Mouse (Mus musculus): ENCODE measurements around the gene Lrrc4c. TPM values are rescaled to one million over a fixed set of nuclear protein-coding genes. Genes with fewer than 3 reads are reported as not detected.
A peak's percentile ranks its signal among the peaks of the same experiment; 100 is the strongest.

Gene Lrrc4c
- polyA plus RNA-seq, 1 experiment from 2014 or later: 24.3 TPM

DNA sequence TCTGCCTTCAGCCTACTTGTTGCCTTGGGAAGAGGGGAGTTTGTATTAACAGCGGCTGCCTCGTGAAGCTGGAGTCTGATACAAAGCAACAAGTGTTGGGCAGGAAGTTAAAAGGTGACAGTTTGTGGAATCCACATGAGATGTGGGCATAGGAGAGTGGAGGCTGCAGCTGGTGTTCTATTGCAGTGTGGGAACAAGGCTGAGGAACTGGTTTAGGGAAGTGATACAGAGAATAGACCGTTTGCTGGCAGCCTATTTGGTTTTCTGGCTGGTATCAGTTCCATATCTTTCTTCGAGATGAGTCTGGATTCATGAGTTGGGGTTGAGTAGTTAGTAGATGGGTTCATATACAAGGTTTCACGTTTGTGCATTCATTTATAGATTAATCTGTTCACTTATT lies 1186.9 kb downstream of the Lrrc4c start:
- Histone ChIP-seq H3K9ac (replicated peaks) (no peak overlapping the region), H3K27me3 (no peaks in the 10 kb centered on the region), H3K4me2 (replicated peaks) (no peak overlapping the region), H3K36me3 (no peaks in the 10 kb centered on the region), H3K4me1 (peaks cover 5% of the 10 kb centered on the region; the same call in 1 of the 2 replicates), H3K27ac (replicated peaks) (no peak overlapping the region), H3K4me3 (no peak overlapping the region), H3K9me3 (no peaks in the 10 kb centered on the region)
- no peak for ATAC-seq (replicated peaks)
- 75% methylated on average over 5 of the region's 5 CpGs for WGBS

DNA sequence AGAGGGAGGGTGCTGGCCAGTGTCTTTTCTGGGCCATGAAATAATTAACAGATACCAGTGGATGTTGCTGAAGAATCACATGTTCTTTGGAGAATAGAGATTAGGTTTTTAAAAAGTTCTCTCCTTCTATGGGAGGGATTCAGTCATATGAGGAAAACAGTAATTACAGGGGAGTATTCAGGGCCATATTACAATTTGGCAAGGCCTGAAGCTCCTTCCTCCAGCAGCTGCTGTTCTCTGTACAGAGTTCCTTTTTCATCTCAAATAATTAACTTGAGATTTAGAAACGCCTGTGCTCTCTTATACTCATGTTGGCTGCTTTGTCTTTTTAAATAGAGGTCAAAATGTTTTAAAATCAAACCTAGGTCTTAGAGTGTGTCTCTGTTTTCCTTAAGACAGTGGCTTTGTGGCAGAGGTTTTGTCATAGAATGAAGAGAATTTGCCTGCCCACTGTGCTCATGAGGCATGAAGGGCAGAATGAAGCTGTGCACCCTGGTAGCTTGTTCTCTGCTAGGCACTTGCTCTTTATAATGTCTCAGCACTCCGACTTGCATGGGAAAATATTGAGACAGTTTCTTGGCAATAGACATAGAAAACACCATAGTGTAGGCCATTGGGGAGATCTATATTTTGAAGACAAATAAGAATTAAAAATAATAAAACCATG lies 1206.4 kb downstream of the Lrrc4c start:
- no peak overlapping the region for H3K4me3 ChIP-seq
- peak; percentile 79 for ATAC-seq (replicated peaks)
- no peak overlapping the region for H3K4me2 ChIP-seq (replicated peaks)
- peak overlapping the region; percentile 59 for H3K27ac ChIP-seq (replicated peaks)
- peaks cover 9% of the 10 kb centered on the region for H3K4me1 ChIP-seq
- H3K36me3 ChIP-seq: no peaks in the 10 kb centered on the region
- H3K9me3 ChIP-seq: no peaks in the 10 kb centered on the region
- WGBS: 6% methylated on average over 2 of the region's 2 CpGs
- no peak overlapping the region for H3K9ac ChIP-seq (replicated peaks)
- no peaks in the 10 kb centered on the region for H3K27me3 ChIP-seq

DNA sequence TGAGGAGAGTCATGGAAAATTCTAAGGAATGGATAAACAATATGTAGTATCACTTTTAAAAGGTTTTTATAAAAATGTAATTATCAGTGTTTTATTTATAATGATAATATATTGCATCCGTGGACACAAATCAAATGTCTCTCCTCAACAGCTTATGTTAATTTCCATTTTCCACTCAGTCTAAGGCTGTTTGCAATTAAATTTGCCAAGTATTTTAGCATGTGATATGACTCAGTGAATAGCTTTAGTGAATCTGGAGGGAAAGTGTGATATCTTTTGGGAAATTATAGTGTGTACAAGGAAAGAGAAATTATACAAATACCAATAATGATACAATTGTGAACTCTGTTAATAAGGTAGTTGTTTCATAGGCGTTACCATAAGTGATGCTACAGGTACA lies 1207.1 kb downstream of the Lrrc4c start:
- 61% methylated on average over 2 of the region's 2 CpGs for WGBS
- Histone ChIP-seq H3K27me3 (no peaks in the 10 kb centered on the region), H3K4me3 (no peak overlapping the region), H3K9ac (replicated peaks) (no peak overlapping the region), H3K36me3 (no peaks in the 10 kb centered on the region), H3K27ac (replicated peaks) (no peak overlapping the region), H3K4me1 (peaks cover 9% of the 10 kb centered on the region), H3K9me3 (no peaks in the 10 kb centered on the region), H3K4me2 (replicated peaks) (no peak overlapping the region)
- ATAC-seq (replicated peaks): 0 out of 2 replicates have a peak, but pooled peaks have one; percentile 38

DNA sequence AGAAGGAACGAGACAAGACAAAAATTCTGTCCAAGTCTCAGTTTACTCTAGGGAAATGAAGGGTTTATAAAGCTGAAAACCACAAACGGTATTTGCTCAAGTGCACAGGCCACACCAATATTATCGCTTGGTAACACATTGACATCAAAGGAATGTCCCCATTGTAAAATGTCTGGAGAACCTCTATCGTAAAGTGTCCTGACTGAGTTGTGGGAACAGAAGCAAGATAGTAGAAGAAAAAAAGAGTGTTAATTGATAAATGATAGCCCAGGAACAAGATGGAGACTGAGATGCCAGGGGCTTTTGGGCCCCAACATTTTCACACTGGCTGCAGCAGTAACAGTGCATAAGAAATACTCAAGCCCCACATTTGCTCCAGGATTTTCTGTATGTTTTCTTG lies 1212.7 kb downstream of the Lrrc4c start:
- ATAC-seq (replicated peaks): no peak
- Histone ChIP-seq H3K4me3 (no peak overlapping the region), H3K4me2 (replicated peaks) (no peak overlapping the region), H3K27me3 (no peaks in the 10 kb centered on the region), H3K36me3 (no peaks in the 10 kb centered on the region), H3K9ac (replicated peaks) (no peak overlapping the region), H3K9me3 (no peaks in the 10 kb centered on the region), H3K27ac (replicated peaks) (no peak overlapping the region), H3K4me1 (no peaks in the 10 kb centered on the region)
- 83% methylated on average over 4 of the region's 4 CpGs for whole genome bisulfite sequencing

DNA sequence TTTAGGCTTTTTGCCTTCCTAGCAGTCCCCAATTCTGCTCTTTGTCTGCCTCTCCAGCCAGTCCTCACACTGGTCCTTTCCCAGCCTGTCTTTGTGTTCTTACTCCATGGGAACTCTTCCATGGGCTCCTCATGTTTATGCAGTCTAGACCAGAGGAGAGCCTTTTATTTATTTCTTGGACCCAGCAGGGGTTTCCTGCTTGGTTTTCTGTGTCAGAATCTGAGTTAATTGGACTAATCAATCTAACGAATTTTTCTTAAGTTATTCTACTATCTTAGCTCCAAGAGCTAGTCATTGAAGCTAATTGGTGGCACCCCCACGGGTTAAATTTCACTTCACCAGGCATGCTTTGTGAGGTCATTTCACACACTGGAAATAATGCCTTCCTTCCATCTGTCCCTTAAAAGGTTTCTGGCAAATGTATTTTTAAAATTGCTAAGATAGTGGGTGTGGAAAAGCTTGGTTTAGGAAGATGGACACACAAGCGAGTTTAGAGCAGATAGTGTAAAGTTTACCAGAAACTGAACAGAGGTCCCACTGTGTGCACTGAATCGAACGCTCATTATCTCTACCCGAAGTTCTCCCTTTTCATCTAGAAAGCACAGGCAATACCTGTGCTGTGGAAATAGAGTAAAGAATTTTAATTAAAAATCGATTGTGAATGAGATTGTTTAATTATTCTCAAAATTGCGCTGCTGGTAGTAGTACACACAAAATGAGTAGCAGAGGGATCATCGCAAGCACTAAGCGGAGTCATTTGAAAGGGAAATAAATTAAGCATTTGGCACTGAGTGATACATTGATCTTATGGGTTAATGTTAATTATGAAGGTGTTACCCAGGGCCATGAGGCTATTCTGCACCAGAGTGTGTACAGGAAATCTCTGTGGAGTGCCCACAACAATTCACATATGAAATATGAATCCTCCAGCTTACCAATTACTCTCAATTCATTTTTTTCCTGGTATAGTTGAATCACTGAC lies 1226.0 kb downstream of the Lrrc4c start:
- H3K9ac ChIP-seq (replicated peaks): no peak overlapping the region
- H3K4me3 ChIP-seq: no peak overlapping the region
- peaks cover 19% of the 10 kb centered on the region for H3K4me1 ChIP-seq
- no peak overlapping the region for H3K4me2 ChIP-seq (replicated peaks)
- ATAC-seq (replicated peaks): peak; percentile 99
- no peaks in the 10 kb centered on the region for H3K27me3 ChIP-seq
- no peaks in the 10 kb centered on the region for H3K36me3 ChIP-seq
- H3K27ac ChIP-seq (replicated peaks): peak overlapping the region; percentile 75
- whole genome bisulfite sequencing: 9% methylated on average over 10 of the region's 10 CpGs
- no peaks in the 10 kb centered on the region for H3K9me3 ChIP-seq

DNA sequence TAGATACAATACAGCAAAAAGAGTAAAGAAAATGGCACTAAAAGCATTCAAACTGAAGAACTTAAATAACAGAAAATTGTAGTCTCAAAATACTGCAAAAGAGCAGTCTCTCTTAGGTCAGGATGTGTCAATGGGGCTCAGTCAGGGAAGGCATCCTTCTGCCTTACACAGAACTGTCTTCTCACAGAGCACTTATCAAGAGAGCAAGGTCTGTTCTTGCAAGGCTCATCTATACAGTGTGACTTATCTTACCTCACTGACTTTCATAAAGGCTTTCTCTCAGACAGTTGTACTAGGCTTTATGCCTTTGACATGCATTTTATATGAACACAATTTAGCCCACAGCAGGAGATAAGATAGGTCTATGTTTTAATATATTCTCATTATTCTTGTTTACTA lies 1226.7 kb downstream of the Lrrc4c start:
- no peaks in the 10 kb centered on the region for H3K27me3 ChIP-seq
- no peak overlapping the region for H3K4me3 ChIP-seq
- H3K9me3 ChIP-seq: no peaks in the 10 kb centered on the region
- no peak for ATAC-seq (replicated peaks)
- no peaks in the 10 kb centered on the region for H3K36me3 ChIP-seq
- no peak overlapping the region for H3K27ac ChIP-seq (replicated peaks)
- no peak overlapping the region for H3K4me2 ChIP-seq (replicated peaks)
- peaks cover 19% of the 10 kb centered on the region for H3K4me1 ChIP-seq
- H3K9ac ChIP-seq (replicated peaks): no peak overlapping the region

DNA sequence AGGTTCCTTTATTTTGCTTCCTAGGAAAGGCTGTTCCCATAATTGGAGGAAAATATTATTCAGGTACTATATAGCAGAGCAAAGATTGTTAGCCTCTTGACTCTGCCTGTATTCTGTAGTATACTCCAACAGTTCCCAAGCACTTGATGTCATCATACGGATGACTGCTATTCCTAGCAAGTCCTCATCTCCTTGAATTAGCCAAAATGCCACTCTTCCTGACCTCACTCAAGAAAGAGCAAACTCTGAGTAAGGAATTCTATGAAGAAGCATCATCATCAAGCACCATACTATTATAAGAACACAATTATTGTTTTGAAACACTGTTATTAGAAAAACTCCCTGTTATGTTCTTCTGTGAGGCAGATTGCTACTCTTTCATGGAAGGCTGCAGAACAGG lies 1228.0 kb downstream of the Lrrc4c start:
- Histone ChIP-seq H3K4me3 (no peak overlapping the region), H3K36me3 (no peaks in the 10 kb centered on the region), H3K9ac (replicated peaks) (no peak overlapping the region), H3K4me1 (peaks cover 19% of the 10 kb centered on the region), H3K27ac (replicated peaks) (no peak overlapping the region), H3K4me2 (replicated peaks) (no peak overlapping the region), H3K27me3 (no peaks in the 10 kb centered on the region), H3K9me3 (no peaks in the 10 kb centered on the region)
- ATAC-seq (replicated peaks): no peak
- 73% methylated on average over 1 of the region's 1 CpGs for WGBS

DNA sequence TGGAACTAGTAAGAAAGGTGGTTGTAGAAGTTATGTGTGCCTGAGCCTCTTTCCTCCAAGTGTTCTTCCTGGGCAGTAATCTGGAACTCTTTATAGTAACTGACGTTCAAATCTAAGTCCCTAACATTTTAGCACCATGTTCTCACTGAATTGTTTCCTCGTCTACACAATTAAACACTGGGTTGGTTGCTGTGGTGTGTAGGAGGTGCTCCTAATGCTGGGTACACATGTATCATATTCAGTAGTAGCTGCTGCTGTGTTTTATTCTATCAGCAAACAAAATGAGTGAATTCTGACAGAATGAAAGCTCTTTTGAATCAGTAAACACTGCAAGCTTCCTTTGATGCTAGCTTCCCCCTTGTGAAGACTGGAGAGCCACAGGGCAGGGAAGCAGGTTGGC lies 1246.5 kb downstream of the Lrrc4c start:
- H3K4me3 ChIP-seq: no peak overlapping the region
- 22% methylated on average over 2 of the region's 2 CpGs for WGBS
- no peak overlapping the region for H3K27ac ChIP-seq (replicated peaks)
- no peaks in the 10 kb centered on the region for H3K9me3 ChIP-seq
- no peaks in the 10 kb centered on the region for H3K36me3 ChIP-seq
- no peak overlapping the region for H3K9ac ChIP-seq (replicated peaks)
- no peak overlapping the region for H3K4me2 ChIP-seq (replicated peaks)
- no peak for ATAC-seq (replicated peaks)
- H3K4me1 ChIP-seq: peaks cover 14% of the 10 kb centered on the region
- H3K27me3 ChIP-seq: no peaks in the 10 kb centered on the region

DNA sequence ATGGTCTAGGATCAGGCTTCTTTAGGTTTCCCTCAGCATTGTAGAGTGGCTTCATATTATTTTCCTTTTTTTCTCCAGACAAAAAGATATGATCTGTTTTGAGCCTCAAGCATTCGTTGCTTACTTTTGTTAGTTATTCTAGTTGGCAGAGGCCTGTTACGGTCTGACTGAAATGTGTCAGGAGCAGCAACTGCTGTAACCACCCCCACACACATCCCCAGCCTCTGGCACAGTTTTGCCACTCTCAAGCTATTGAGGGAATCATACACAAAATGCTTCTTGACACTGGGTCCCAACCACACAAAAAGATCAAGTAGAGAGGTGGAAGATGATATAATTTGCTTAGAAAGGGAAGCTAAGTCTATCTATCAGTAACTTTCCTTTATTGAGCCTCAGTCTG lies 1251.0 kb downstream of the Lrrc4c start:
- Histone ChIP-seq H3K9me3 (no peaks in the 10 kb centered on the region), H3K4me1 (peaks cover 14% of the 10 kb centered on the region), H3K27ac (replicated peaks) (no peak overlapping the region), H3K4me3 (no peak overlapping the region), H3K36me3 (no peaks in the 10 kb centered on the region), H3K27me3 (no peaks in the 10 kb centered on the region), H3K4me2 (replicated peaks) (no peak overlapping the region), H3K9ac (replicated peaks) (no peak overlapping the region)
- 80% methylated on average over 2 of the region's 2 CpGs for WGBS
- ATAC-seq (replicated peaks): no peak

DNA sequence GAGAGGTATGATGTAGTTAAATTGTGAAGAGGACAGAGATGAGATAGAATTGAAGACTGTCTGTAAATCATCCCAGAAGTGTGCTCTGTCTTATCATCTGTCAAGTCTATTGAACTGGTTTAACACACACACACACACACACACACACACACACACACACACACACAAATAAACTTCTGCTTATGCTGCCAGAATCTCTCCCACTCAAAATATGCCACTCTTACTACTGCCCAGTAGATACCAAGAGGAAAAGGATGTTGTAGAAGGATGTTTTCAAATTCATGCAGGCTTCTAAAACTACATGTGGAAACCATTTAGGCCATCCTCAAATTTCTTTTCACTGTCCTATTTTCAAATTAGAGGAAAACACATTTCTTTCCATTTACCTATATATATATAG lies 1257.0 kb downstream of the Lrrc4c start:
- no peaks in the 10 kb centered on the region for H3K27me3 ChIP-seq
- no peak overlapping the region for H3K4me2 ChIP-seq (replicated peaks)
- no peak overlapping the region for H3K9ac ChIP-seq (replicated peaks)
- H3K9me3 ChIP-seq: no peaks in the 10 kb centered on the region
- H3K27ac ChIP-seq (replicated peaks): no peak overlapping the region
- no peak overlapping the region for H3K4me3 ChIP-seq
- H3K36me3 ChIP-seq: no peaks in the 10 kb centered on the region
- H3K4me1 ChIP-seq: no peaks in the 10 kb centered on the region
- ATAC-seq (replicated peaks): no peak

DNA sequence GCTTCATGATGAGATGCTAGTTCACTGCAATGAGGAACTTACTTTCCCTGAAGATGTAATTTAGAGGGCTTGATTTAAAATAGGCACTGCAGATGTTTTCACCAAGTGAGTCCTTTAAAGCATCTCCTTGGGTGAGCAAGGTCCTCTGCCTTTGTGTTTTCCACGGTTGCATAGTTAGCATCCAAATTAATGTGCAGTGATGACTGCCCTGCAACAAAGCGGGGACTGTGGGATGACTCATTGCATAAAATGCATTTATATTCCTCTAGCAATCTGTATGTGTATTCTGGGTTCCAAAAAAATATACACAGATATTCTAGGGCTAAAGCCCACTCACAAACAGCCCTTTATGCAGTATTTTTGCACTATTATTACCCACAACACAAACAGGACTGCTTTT lies 1263.2 kb downstream of the Lrrc4c start:
- Histone ChIP-seq H3K4me3 (no peak overlapping the region), H3K27ac (replicated peaks) (no peak overlapping the region), H3K27me3 (no peaks in the 10 kb centered on the region), H3K9me3 (no peaks in the 10 kb centered on the region), H3K36me3 (no peaks in the 10 kb centered on the region), H3K4me2 (replicated peaks) (no peak overlapping the region), H3K9ac (replicated peaks) (no peak overlapping the region), H3K4me1 (peaks cover 3% of the 10 kb centered on the region; the same call in 1 of the 2 replicates)
- no peak for ATAC-seq (replicated peaks)
- WGBS: 33% methylated on average over 2 of the region's 2 CpGs

DNA sequence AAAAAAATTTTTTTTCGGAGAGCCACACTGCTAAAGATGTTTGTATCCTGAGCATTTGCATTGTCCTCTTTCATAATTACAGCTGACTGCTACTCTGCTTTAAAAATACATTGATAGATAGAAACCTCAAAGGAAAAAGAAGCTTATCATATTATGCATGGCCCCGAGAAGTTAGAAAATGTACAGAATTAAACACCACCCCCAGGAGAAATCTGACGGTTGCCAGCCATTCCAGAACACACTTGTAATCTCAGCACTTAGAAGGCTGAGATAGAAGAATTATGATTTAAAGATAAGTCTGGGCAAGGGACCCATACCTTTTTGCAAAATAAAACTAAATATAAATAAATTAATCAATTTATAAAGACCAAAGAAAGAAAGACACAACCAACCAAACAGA lies 1268.4 kb downstream of the Lrrc4c start:
- H3K36me3 ChIP-seq: no peaks in the 10 kb centered on the region
- no peaks in the 10 kb centered on the region for H3K4me1 ChIP-seq
- no peaks in the 10 kb centered on the region for H3K27me3 ChIP-seq
- no peaks in the 10 kb centered on the region for H3K9me3 ChIP-seq
- no peak overlapping the region for H3K27ac ChIP-seq (replicated peaks)
- no peak overlapping the region for H3K4me3 ChIP-seq
- no peak for ATAC-seq (replicated peaks)
- 90% methylated on average over 3 of the region's 3 CpGs for WGBS
- no peak overlapping the region for H3K4me2 ChIP-seq (replicated peaks)
- H3K9ac ChIP-seq (replicated peaks): no peak overlapping the region

All from forebrain, embryonic 15.5 days (tissue).